Mouse (Mus musculus) Patski (cell line): Measurements from ENCODE around the gene Gm3286. TPM values are rescaled to one million over a fixed set of nuclear protein-coding genes. Genes with fewer than 3 reads are reported as not detected.
"Not testable (repeated sequence)": the region's sequence is repeated elsewhere in the genome, so short reads cannot be mapped to it uniquely, and the experiment has no call there.

ENCODE experiments used
- ATAC-seq: fragments of 100-300 bp; one replicate; pipeline ENCODE4 v1.8.0; 2021
- CTCF ChIA-PET: fragments of 350-600 bp; sonication (Branson Sonifier 250); formaldehyde crosslinking; loops from one replicate; lab custom pipeline; 2022; ENCODE audit warnings: inconsistent platforms; lab: Charles Lee
- POLR2A ChIA-PET: fragments of 350-600 bp; sonication (Branson Sonifier 250); formaldehyde crosslinking; loops from one replicate; lab custom pipeline; 2022; ENCODE audit warnings: antibody characterized with exemption, inconsistent platforms; lab: Charles Lee
- DNase-seq: peaks from one replicate; pipeline ENCODE4 v3.0.0-alpha.2; 2011; ENCODE audit warnings: low read depth, low spot score
- H3K27me3 ChIP-seq: fragments of 371-371 bp; one replicate; pipeline ENCODE4 v1.5.1; 2021
- in situ Hi-C: fragments of 300-500 bp; cut with MboI; formaldehyde crosslinking; loops from 3 replicates; pipeline ENCODE4 v1.11.1; 2018; ENCODE audit warnings: low pct_unique_long_range_greater_than_20kb, mixed read lengths
- polyA plus RNA-seq: library from polyadenylated mRNA; unstranded; gene quantifications from one replicate; pipeline ENCODE4 v1.2.3, GENCODE M21; 2021

The Gm3286 gene
- polyA plus RNA-seq: not detected

GRCm38 (mm10) chr5:95510458-95510857 lies at the start of gene Gm3286:
Gene Gm3286 (plus strand): TSS chr5:95510758.
- in situ Hi-C loops, CTCF ChIA-PET: not testable (repeated sequence)

More at GRCm38 (mm10) chr5:95510458-95510857, at the start of gene Gm3286:
- POLR2A ChIA-PET: interaction anchor here (0.7 kb wide), 1 partner anchor 1670 kb away, joined by 3 read pairs; no protein-coding TSS in a partner anchor
- not testable (repeated sequence) for H3K27me3 ChIP-seq, DNase-seq, ATAC-seq

Other genes starting within 250 kb of the Gm3286 start
- gene Gm10424, start 238.0 kb upstream of the Gm3286 start, polyA plus RNA-seq: 0.06 TPM
- not detected for gene Gm3259, start 204.8 kb upstream of the Gm3286 start, polyA plus RNA-seq
- not detected for gene D5Ertd577e, start 54.0 kb upstream of the Gm3286 start, polyA plus RNA-seq
- not detected for gene Gm7971, start 84.1 kb downstream of the Gm3286 start, polyA plus RNA-seq
- not detected for gene Gm7978, start 225.4 kb downstream of the Gm3286 start, polyA plus RNA-seq
- gene Gm7982, start 231.3 kb downstream of the Gm3286 start, polyA plus RNA-seq: not detected